Mouse (Mus musculus): ENCODE results near the gene Gm5771.
"Not testable (repeated sequence)": the region's sequence is repeated elsewhere in the genome, so short reads cannot be mapped to it uniquely, and the experiment has no call there.

Gene Gm5771

GRCm38 (mm10) chr6:41392056-41392455 lies at the start of gene Gm5771:
TSS of gene Gm5771 (plus strand) at chr6:41392356.
- not testable (repeated sequence) for DNase-seq (ENCODE audit: low read depth, low spot score)

- DNase-seq (ENCODE audit: low read depth, low spot score) = no peak
Observed at GRCm38 (mm10) chr6:41353932-41354331, 38.2 kb upstream of the Gm5771 start, which contains the start of gene Try10. TSS of gene Try10 (plus strand) at chr6:41354105.

- DNase-seq (ENCODE audit: low read depth, low spot score) = not testable (repeated sequence)
Observed at GRCm38 (mm10) chr6:41373772-41374171, 18.4 kb upstream of the Gm5771 start.

GRCm38 (mm10) chr6:41377578-41377977 lies 14.6 kb upstream of the Gm5771 start, which contains the start of gene Prss3:
TSS of gene Prss3 (minus strand) at chr6:41377678.
- DNase-seq (ENCODE audit: low read depth, low spot score) = not testable (repeated sequence)

- DNase-seq (ENCODE audit: low read depth, low spot score) = no peak
Observed at GRCm38 (mm10) chr6:41386781-41387180, 5.4 kb upstream of the Gm5771 start.

- DNase-seq (ENCODE audit: low read depth, low spot score) = not testable (repeated sequence)
Observed at GRCm38 (mm10) chr6:41391640-41392039, 516 bp upstream of the Gm5771 start.

- not testable (repeated sequence) for DNase-seq (ENCODE audit: low read depth, low spot score)
Observed at GRCm38 (mm10) chr6:41442261-41442660, 50.1 kb downstream of the Gm5771 start.

GRCm38 (mm10) chr6:41446045-41446444 lies 53.9 kb downstream of the Gm5771 start, which contains the start of gene Gm10334:
TSS of gene Gm10334 (minus strand) at chr6:41446145.
- DNase-seq (ENCODE audit: low read depth, low spot score) = not testable (repeated sequence)

Data from skeletal muscle tissue, adult 2 months (tissue).